Mouse (Mus musculus): ENCODE results near the gene Cldn7. TPM values are rescaled to one million over a fixed set of nuclear protein-coding genes. Genes with fewer than 3 reads are reported as not detected.

Gene Cldn7
- polyA plus RNA-seq, 1 experiment from 2014 or later, result 13.1 TPM

GRCm38 (mm10) chr11:69934681-69935080, 29.9 kb upstream of the Cldn7 start:
- Histone ChIP-seq H3K27me3 (peaks cover 10% of the 10 kb centered on the region; the same call in 1 of the 2 replicates), H3K9ac (no peak overlapping the region), H3K4me1 (peaks cover 48% of the 10 kb centered on the region), H3K4me3 (peak overlapping the region; percentile 54; the same call in 1 of the 2 replicates), H3K9me3 (no peaks in the 10 kb centered on the region), H3K4me2 (peak overlapping the region; percentile 99), H3K36me3 (no peaks in the 10 kb centered on the region), H3K27ac (no peak overlapping the region)
- WGBS, result 15% methylated on average over 6 of the region's 6 CpGs
- ATAC-seq (ENCODE audit: insufficient number of reproducible peaks, low FRiP score, low TSS enrichment, low read depth), result no peak

DNA sequence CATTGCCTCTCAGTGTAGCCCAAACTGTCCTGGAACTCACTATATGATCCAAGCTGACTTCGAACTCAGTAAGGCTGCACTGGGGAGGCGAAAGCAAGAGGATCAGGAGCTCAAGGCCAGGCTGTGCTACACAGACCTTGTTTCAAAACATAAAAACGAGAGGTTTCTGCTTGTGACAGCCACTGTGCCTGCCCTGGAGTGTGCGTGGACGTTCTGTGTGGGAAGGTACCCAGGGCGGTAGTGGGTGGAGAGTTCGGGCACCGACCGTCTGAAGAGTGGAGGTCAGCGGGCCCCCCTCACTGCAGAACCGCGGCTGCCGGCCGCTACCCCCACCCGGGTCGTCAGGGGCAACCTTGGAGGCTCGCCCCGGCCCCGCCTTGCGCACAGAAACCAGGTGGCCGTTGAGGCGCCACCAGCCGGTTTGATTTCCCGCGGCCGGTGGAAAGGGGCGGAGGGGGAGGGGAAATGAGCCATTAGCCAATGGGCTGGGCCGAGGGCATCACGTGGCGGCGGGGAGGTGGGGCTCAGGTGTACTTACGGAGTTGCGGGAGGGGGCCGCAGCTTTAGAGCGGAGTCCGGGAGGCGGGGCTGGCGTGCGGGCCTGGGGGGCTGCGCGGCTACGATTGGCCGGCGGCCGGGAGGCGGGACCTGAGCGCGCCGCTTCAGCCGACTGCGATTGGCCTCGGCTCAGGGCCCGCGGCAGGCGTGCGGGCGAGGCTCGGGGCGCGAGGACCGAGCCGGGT, 29.3 kb upstream of the Cldn7 start, which contains the start of gene Ybx2:
Ybx2 (plus strand) TSS at position 660 of the 743 bp plus-strand sequence.
- Histone ChIP-seq H3K4me2 (peak within 1 kb of the TSS; percentile 99), H3K27me3 (peaks cover 10% of the 10 kb centered on the region; the same call in 1 of the 2 replicates), H3K4me3 (peak within 1 kb of the TSS; percentile 54), H3K36me3 (no peaks in the 10 kb centered on the region), H3K9ac (peak within 1 kb of the TSS; percentile 37), H3K9me3 (no peaks in the 10 kb centered on the region), H3K4me1 (peaks cover 48% of the 10 kb centered on the region), H3K27ac (0 out of 2 replicates have a peak within 1 kb of the TSS, but pooled peaks have one; percentile 11)
- 2% methylated on average over 40 of the region's 62 CpGs for WGBS
- peak; percentile 90 for ATAC-seq (ENCODE audit: insufficient number of reproducible peaks, low FRiP score, low TSS enrichment, low read depth)

GRCm38 (mm10) chr11:69936156-69936555, 28.4 kb upstream of the Cldn7 start:
- Histone ChIP-seq H3K27me3 (peaks cover 10% of the 10 kb centered on the region; the same call in 1 of the 2 replicates), H3K9me3 (no peaks in the 10 kb centered on the region), H3K4me2 (peak overlapping the region; percentile 99), H3K4me3 (peak overlapping the region; percentile 54), H3K27ac (no peak overlapping the region), H3K4me1 (peaks cover 48% of the 10 kb centered on the region), H3K36me3 (no peaks in the 10 kb centered on the region), H3K9ac (peak overlapping the region; percentile 37)
- WGBS, result under 1% methylated on average over 30 of the region's 30 CpGs
- no peak for ATAC-seq (ENCODE audit: insufficient number of reproducible peaks, low FRiP score, low TSS enrichment, low read depth)

DNA sequence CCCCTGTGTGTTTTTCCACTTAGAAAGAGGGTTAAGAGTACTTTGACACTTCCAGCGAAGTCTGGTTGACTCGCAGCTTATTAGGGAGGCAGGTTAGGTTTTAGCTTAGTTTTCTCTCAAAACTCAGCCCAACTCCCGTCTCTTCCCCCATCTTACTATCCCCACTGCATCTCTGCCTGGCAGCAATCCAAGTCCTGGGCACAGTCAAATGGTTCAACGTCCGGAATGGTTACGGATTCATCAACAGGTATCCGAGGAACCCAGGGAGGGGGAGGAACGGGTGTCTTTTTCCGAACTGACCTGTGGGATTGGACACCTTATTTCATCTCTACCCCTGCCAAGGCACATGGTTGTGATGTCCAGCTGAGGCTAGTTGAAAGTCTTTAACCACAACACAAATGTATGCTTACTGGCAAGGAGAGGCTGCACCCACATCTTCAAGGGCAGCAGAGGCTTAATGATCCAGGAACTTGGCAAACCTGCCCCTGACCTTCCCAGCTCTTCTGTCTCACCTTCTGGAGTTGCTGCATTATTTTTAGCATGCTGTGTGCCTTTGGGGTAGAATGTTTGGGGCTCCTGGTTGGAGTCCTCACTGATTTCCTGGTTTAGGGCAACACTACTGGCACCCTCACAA, 27.7 kb upstream of the Cldn7 start:
- Histone ChIP-seq H3K27me3 (peaks cover 10% of the 10 kb centered on the region; the same call in 1 of the 2 replicates), H3K9me3 (no peaks in the 10 kb centered on the region), H3K4me3 (peak overlapping the region; percentile 54), H3K36me3 (no peaks in the 10 kb centered on the region), H3K4me1 (peaks cover 48% of the 10 kb centered on the region), H3K9ac (no peak overlapping the region), H3K27ac (no peak overlapping the region), H3K4me2 (peak overlapping the region; percentile 99)
- WGBS, result 36% methylated on average over 9 of the region's 9 CpGs
- no peak for ATAC-seq (ENCODE audit: insufficient number of reproducible peaks, low FRiP score, low TSS enrichment, low read depth)

DNA sequence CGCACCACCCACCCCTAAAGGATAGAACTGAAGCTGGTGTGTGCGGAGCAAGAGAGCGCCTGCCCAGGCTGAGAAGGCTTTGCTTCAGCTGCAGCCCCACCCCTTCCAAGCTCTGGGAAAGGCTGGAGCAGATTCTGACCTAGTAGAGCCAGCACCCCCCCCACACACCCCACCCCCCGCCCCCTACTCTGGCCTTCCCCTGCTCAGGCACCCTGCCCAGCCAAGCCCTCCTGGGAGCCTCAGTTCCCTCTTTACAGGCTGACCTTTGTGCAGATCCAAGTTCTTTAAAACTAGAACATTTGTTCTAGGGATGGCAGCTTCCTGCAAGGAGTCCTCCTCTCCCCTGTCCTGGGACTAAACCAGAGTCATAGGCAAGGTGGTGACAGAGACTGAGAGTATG, 27.2 kb upstream of the Cldn7 start:
- H3K27ac ChIP-seq, result peak overlapping the region; percentile 59; the same call in 1 of the 2 replicates
- WGBS, result 20% methylated on average over 4 of the region's 4 CpGs
- H3K4me1 ChIP-seq, result peaks cover 48% of the 10 kb centered on the region
- H3K36me3 ChIP-seq, result peaks cover 3% of the 10 kb centered on the region; the same call in 1 of the 2 replicates
- ATAC-seq (ENCODE audit: insufficient number of reproducible peaks, low FRiP score, low TSS enrichment, low read depth), result no peak
- no peak overlapping the region for H3K4me2 ChIP-seq
- H3K4me3 ChIP-seq, result no peak overlapping the region
- no peaks in the 10 kb centered on the region for H3K9me3 ChIP-seq
- no peak overlapping the region for H3K9ac ChIP-seq
- peaks cover 10% of the 10 kb centered on the region; the same call in 1 of the 2 replicates for H3K27me3 ChIP-seq

DNA sequence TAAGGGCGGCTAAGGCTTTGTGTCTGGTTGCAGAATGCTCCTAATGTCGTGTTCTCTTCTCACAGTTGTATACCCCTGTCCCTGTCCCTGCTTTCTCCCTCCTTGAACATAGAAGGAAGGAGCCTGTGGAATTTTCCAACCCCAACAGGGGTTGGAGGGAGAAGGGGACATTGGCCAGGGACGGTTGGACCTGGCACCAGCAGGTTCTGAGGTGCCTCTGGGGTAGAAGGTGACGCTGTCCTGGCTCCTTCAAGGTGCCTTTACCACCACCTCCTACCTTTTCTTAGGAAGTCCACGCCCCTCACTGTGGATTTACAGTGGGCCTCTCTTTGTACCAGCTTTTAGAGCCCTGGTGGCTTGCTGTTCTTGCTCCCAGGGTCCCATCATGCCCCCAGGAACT, 26.7 kb upstream of the Cldn7 start:
- no peak overlapping the region for H3K4me3 ChIP-seq
- H3K9ac ChIP-seq, result no peak overlapping the region
- peak overlapping the region; percentile 59; the same call in 1 of the 2 replicates for H3K27ac ChIP-seq
- H3K36me3 ChIP-seq, result peaks cover 6% of the 10 kb centered on the region
- H3K9me3 ChIP-seq, result no peaks in the 10 kb centered on the region
- H3K4me1 ChIP-seq, result peaks cover 48% of the 10 kb centered on the region
- H3K27me3 ChIP-seq, result peaks cover 10% of the 10 kb centered on the region; the same call in 1 of the 2 replicates
- no peak for ATAC-seq (ENCODE audit: insufficient number of reproducible peaks, low FRiP score, low TSS enrichment, low read depth)
- no peak overlapping the region for H3K4me2 ChIP-seq
- 68% methylated on average over 5 of the region's 5 CpGs for WGBS

- WGBS, result 24% methylated on average over 9 of the region's 9 CpGs
- H3K36me3 ChIP-seq, result peaks cover 12% of the 10 kb centered on the region
- peaks cover 48% of the 10 kb centered on the region for H3K4me1 ChIP-seq
- no peaks in the 10 kb centered on the region for H3K9me3 ChIP-seq
- H3K4me3 ChIP-seq, result no peak overlapping the region
- no peak for ATAC-seq (ENCODE audit: insufficient number of reproducible peaks, low FRiP score, low TSS enrichment, low read depth)
- H3K9ac ChIP-seq, result no peak overlapping the region
- H3K27me3 ChIP-seq, result peaks cover 10% of the 10 kb centered on the region; the same call in 1 of the 2 replicates
- H3K4me2 ChIP-seq, result no peak overlapping the region
- no peak overlapping the region for H3K27ac ChIP-seq
These were observed 26.1 kb upstream of the Cldn7 start for GRCm38 (mm10) chr11:69938401-69938979.

- H3K4me3 ChIP-seq, result no peak overlapping the region
- H3K27ac ChIP-seq, result no peak overlapping the region
- H3K4me1 ChIP-seq, result peaks cover 44% of the 10 kb centered on the region
- WGBS, result 57% methylated on average over 5 of the region's 5 CpGs
- peaks cover 17% of the 10 kb centered on the region for H3K36me3 ChIP-seq
- H3K4me2 ChIP-seq, result no peak overlapping the region
- no peak overlapping the region for H3K9ac ChIP-seq
- no peak for ATAC-seq (ENCODE audit: insufficient number of reproducible peaks, low FRiP score, low TSS enrichment, low read depth)
- H3K27me3 ChIP-seq, result peaks cover 10% of the 10 kb centered on the region; the same call in 1 of the 2 replicates
- no peaks in the 10 kb centered on the region for H3K9me3 ChIP-seq
These were observed 25.4 kb upstream of the Cldn7 start for GRCm38 (mm10) chr11:69939181-69939580.

GRCm38 (mm10) chr11:69939731-69940130, 24.8 kb upstream of the Cldn7 start:
- Histone ChIP-seq H3K36me3 (peaks cover 22% of the 10 kb centered on the region), H3K4me2 (no peak overlapping the region), H3K9me3 (no peaks in the 10 kb centered on the region), H3K27ac (no peak overlapping the region), H3K27me3 (peaks cover 10% of the 10 kb centered on the region; the same call in 1 of the 2 replicates), H3K4me1 (peaks cover 40% of the 10 kb centered on the region), H3K9ac (no peak overlapping the region), H3K4me3 (no peak overlapping the region)
- no peak for ATAC-seq (ENCODE audit: insufficient number of reproducible peaks, low FRiP score, low TSS enrichment, low read depth)
- WGBS, result 94% methylated on average over 17 of the region's 17 CpGs

DNA sequence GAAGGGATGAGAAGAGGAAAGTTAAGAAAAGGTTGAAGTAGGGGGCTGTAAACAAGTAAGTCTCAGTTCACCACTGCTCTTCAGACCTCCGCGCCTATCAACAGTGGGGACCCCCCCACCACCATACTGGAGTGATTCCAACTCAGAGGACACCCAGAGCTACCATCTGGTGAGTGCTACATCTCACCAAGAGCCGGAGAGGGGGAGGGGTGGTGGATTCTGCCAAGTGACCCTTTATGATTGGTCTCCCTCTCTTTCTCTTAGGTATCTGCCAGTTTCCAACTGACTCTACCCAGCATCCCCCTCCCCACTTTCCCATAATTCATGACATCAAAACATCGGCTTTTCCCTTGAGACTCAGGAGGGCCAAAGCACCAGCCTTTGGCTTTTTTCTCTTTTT, 23.6 kb upstream of the Cldn7 start:
- 81% methylated on average over 4 of the region's 4 CpGs for WGBS
- Histone ChIP-seq H3K9me3 (no peaks in the 10 kb centered on the region), H3K4me2 (no peak overlapping the region), H3K9ac (no peak overlapping the region), H3K4me3 (no peak overlapping the region), H3K27me3 (peaks cover 6% of the 10 kb centered on the region; the same call in 1 of the 2 replicates), H3K4me1 (peaks cover 32% of the 10 kb centered on the region), H3K36me3 (peaks cover 30% of the 10 kb centered on the region), H3K27ac (no peak overlapping the region)
- no peak for ATAC-seq (ENCODE audit: insufficient number of reproducible peaks, low FRiP score, low TSS enrichment, low read depth)

DNA sequence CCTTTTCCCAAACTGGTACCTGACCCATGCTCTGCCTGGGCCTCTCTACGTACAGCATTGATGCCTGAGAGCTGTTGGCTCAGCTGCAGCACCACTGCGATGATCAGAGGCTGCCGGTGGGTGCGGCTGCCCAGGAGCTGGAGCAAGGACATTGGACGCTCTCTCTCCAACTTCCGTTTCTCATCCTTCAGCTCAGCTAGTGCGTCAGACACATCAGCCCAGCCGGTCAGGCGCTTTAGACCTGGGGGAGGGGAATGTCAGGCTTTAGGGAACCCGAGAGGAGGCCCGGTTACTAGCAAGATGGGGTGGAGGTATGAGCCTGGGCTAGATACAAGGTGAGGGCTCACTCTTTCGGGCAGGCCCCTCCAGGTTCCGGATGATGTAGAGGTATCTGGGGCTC, 19.4 kb upstream of the Cldn7 start:
- no peak for ATAC-seq (ENCODE audit: insufficient number of reproducible peaks, low FRiP score, low TSS enrichment, low read depth)
- Histone ChIP-seq H3K4me2 (no peak overlapping the region), H3K27me3 (no peaks in the 10 kb centered on the region), H3K9me3 (no peaks in the 10 kb centered on the region), H3K9ac (no peak overlapping the region), H3K4me1 (peaks cover 27% of the 10 kb centered on the region), H3K27ac (no peak overlapping the region), H3K36me3 (peaks cover 30% of the 10 kb centered on the region), H3K4me3 (no peak overlapping the region)
- 79% methylated on average over 13 of the region's 13 CpGs for WGBS

Data from limb, embryonic 15.5 days (tissue).